Mouse (Mus musculus): Measurements from ENCODE around the gene Pfn1. TPM values are rescaled to one million over a fixed set of nuclear protein-coding genes. Genes with fewer than 3 reads are reported as not detected.
A peak's percentile ranks its signal among the peaks of the same experiment; 100 is the strongest.

Gene Pfn1
- polyA plus RNA-seq, 1 experiment from 2014 or later, result 2,344 TPM

- Histone ChIP-seq H3K9me3 (ENCODE audit: control insufficient read depth, low read length) (no peaks in the 10 kb centered on the region), H3K4me3 (ENCODE audit: low read depth, low read length) (peak overlapping the region; percentile 77), H3K4me2 (ENCODE audit: low read length) (peak overlapping the region; percentile 99), H3K36me3 (ENCODE audit: control insufficient read depth, insufficient read depth, low read length) (peaks cover 73% of the 10 kb centered on the region), H3K4me1 (replicated peaks; ENCODE audit: control insufficient read depth, insufficient read depth, low read length) (peaks cover 51% of the 10 kb centered on the region), H3K27ac (ENCODE audit: low read depth) (peak overlapping the region; percentile 96; the same call in 1 of the 2 replicates), H3K9ac (ENCODE audit: low read length) (peak overlapping the region; percentile 72), H3K27me3 (replicated peaks; ENCODE audit: control insufficient read depth, insufficient read depth, low read length) (no peaks in the 10 kb centered on the region)
- no peak for ATAC-seq (replicated peaks; ENCODE audit: low FRiP score, low TSS enrichment, low read depth)
- WGBS, result 72% methylated on average over 4 of the region's 4 CpGs
- DNase-seq (ENCODE audit: low spot score), result no peak
Observed at GRCm38 (mm10) chr11:70648512-70648911, 5.9 kb downstream of the Pfn1 start.

- Histone ChIP-seq H3K36me3 (ENCODE audit: control insufficient read depth, insufficient read depth, low read length) (peaks cover 71% of the 10 kb centered on the region), H3K4me2 (ENCODE audit: low read length) (peak overlapping the region; percentile 99), H3K27ac (ENCODE audit: low read depth) (peak overlapping the region; percentile 96), H3K4me3 (ENCODE audit: low read depth, low read length) (peak overlapping the region; percentile 77), H3K27me3 (replicated peaks; ENCODE audit: control insufficient read depth, insufficient read depth, low read length) (no peaks in the 10 kb centered on the region), H3K4me1 (replicated peaks; ENCODE audit: control insufficient read depth, insufficient read depth, low read length) (peaks cover 51% of the 10 kb centered on the region), H3K9me3 (ENCODE audit: control insufficient read depth, low read length) (no peaks in the 10 kb centered on the region), H3K9ac (ENCODE audit: low read length) (peak overlapping the region; percentile 72)
- DNase-seq (ENCODE audit: low spot score), result peak; percentile 72
- peak; percentile 25 for ATAC-seq (replicated peaks; ENCODE audit: low FRiP score, low TSS enrichment, low read depth)
- 4% methylated on average over 28 of the region's 28 CpGs for WGBS
Observed at GRCm38 (mm10) chr11:70647716-70648420, 6.6 kb downstream of the Pfn1 start.

- H3K36me3 ChIP-seq (ENCODE audit: control insufficient read depth, insufficient read depth, low read length), result peaks cover 62% of the 10 kb centered on the region
Observed at GRCm38 (mm10) chr11:70646691-70647650, 7.5 kb downstream of the Pfn1 start, which contains the start of the genes Rnf167 and Slc25a11. Gene Rnf167, plus strand, starts transcription at chr11:70647235. Gene Slc25a11, minus strand, starts transcription at chr11:70647479.

GRCm38 (mm10) chr11:70646259-70646555 is 8.2 kb downstream of the Pfn1 start:
- peaks cover 36% of the 10 kb centered on the region for H3K4me1 ChIP-seq (replicated peaks; ENCODE audit: control insufficient read depth, insufficient read depth, low read length)
- H3K9ac ChIP-seq (ENCODE audit: low read length), result peak overlapping the region; percentile 82
- peak overlapping the region; percentile 77 for H3K4me3 ChIP-seq (ENCODE audit: low read depth, low read length)
- no peaks in the 10 kb centered on the region for H3K27me3 ChIP-seq (replicated peaks; ENCODE audit: control insufficient read depth, insufficient read depth, low read length)
- DNase-seq (ENCODE audit: low spot score) (no peak), ATAC-seq (replicated peaks; ENCODE audit: low FRiP score, low TSS enrichment, low read depth) (no peak)
- H3K36me3 ChIP-seq (ENCODE audit: control insufficient read depth, insufficient read depth, low read length), result peaks cover 54% of the 10 kb centered on the region
- peak overlapping the region; percentile 74 for H3K27ac ChIP-seq (ENCODE audit: low read depth)
- no peaks in the 10 kb centered on the region for H3K9me3 ChIP-seq (ENCODE audit: control insufficient read depth, low read length)
- peak overlapping the region; percentile 96 for H3K4me2 ChIP-seq (ENCODE audit: low read length)
- WGBS, result 31% methylated on average over 3 of the region's 3 CpGs

More at GRCm38 (mm10) chr11:70646691-70647650, 7.5 kb downstream of the Pfn1 start, which contains the start of the genes Rnf167 and Slc25a11:
- ATAC-seq (replicated peaks; ENCODE audit: low FRiP score, low TSS enrichment, low read depth), result peak; percentile 82
- Histone ChIP-seq H3K9me3 (ENCODE audit: control insufficient read depth, low read length) (no peaks in the 10 kb centered on the region), H3K4me1 (replicated peaks; ENCODE audit: control insufficient read depth, insufficient read depth, low read length) (peaks cover 43% of the 10 kb centered on the region), H3K27me3 (replicated peaks; ENCODE audit: control insufficient read depth, insufficient read depth, low read length) (no peaks in the 10 kb centered on the region), H3K27ac (ENCODE audit: low read depth) (peak within 1 kb of the TSS; percentile 96), H3K9ac (ENCODE audit: low read length) (peak within 1 kb of the TSS; percentile 82), H3K4me2 (ENCODE audit: low read length) (peak within 1 kb of the TSS; percentile 99), H3K4me3 (ENCODE audit: low read depth, low read length) (peak within 1 kb of the TSS; percentile 77)
- WGBS, result under 1% methylated on average over 63 of the region's 63 CpGs
- peak; percentile 97 for DNase-seq (ENCODE audit: low spot score)

- Histone ChIP-seq H3K4me3 (ENCODE audit: low read depth, low read length) (peak overlapping the region; percentile 77), H3K9ac (ENCODE audit: low read length) (peak overlapping the region; percentile 82), H3K36me3 (ENCODE audit: control insufficient read depth, insufficient read depth, low read length) (peaks cover 49% of the 10 kb centered on the region), H3K27me3 (replicated peaks; ENCODE audit: control insufficient read depth, insufficient read depth, low read length) (no peaks in the 10 kb centered on the region), H3K4me2 (ENCODE audit: low read length) (peak overlapping the region; percentile 96), H3K4me1 (replicated peaks; ENCODE audit: control insufficient read depth, insufficient read depth, low read length) (peaks cover 30% of the 10 kb centered on the region), H3K9me3 (ENCODE audit: control insufficient read depth, low read length) (no peaks in the 10 kb centered on the region), H3K27ac (ENCODE audit: low read depth) (peak overlapping the region; percentile 74; the same call in 1 of the 2 replicates)
- 90% methylated on average over 12 of the region's 12 CpGs for WGBS
- no peak for ATAC-seq (replicated peaks; ENCODE audit: low FRiP score, low TSS enrichment, low read depth)
- DNase-seq (ENCODE audit: low spot score), result no peak
Observed at GRCm38 (mm10) chr11:70645461-70646258, 8.8 kb downstream of the Pfn1 start.

- no peak for DNase-seq (ENCODE audit: low spot score)
- H3K9me3 ChIP-seq (ENCODE audit: control insufficient read depth, low read length), result no peaks in the 10 kb centered on the region
- H3K4me3 ChIP-seq (ENCODE audit: low read depth, low read length), result no peak overlapping the region
- no peak overlapping the region for H3K4me2 ChIP-seq (ENCODE audit: low read length)
- H3K9ac ChIP-seq (ENCODE audit: low read length), result no peak overlapping the region
- peaks cover 39% of the 10 kb centered on the region for H3K36me3 ChIP-seq (ENCODE audit: control insufficient read depth, insufficient read depth, low read length)
- no peaks in the 10 kb centered on the region for H3K27me3 ChIP-seq (replicated peaks; ENCODE audit: control insufficient read depth, insufficient read depth, low read length)
- no peak for ATAC-seq (replicated peaks; ENCODE audit: low FRiP score, low TSS enrichment, low read depth)
- no peak overlapping the region for H3K27ac ChIP-seq (ENCODE audit: low read depth)
- H3K4me1 ChIP-seq (replicated peaks; ENCODE audit: control insufficient read depth, insufficient read depth, low read length), result peaks cover 27% of the 10 kb centered on the region
- 96% methylated on average over 8 of the region's 8 CpGs for WGBS
Observed at GRCm38 (mm10) chr11:70644564-70645103, 9.8 kb downstream of the Pfn1 start.

GRCm38 (mm10) chr11:70643051-70643450 is 11.4 kb downstream of the Pfn1 start:
- no peak for DNase-seq (ENCODE audit: low spot score)
- Histone ChIP-seq H3K9me3 (ENCODE audit: control insufficient read depth, low read length) (no peaks in the 10 kb centered on the region), H3K4me1 (replicated peaks; ENCODE audit: control insufficient read depth, insufficient read depth, low read length) (peaks cover 12% of the 10 kb centered on the region), H3K27me3 (replicated peaks; ENCODE audit: control insufficient read depth, insufficient read depth, low read length) (no peaks in the 10 kb centered on the region), H3K36me3 (ENCODE audit: control insufficient read depth, insufficient read depth, low read length) (peaks cover 24% of the 10 kb centered on the region), H3K9ac (ENCODE audit: low read length) (no peak overlapping the region), H3K4me3 (ENCODE audit: low read depth, low read length) (no peak overlapping the region), H3K4me2 (ENCODE audit: low read length) (no peak overlapping the region), H3K27ac (ENCODE audit: low read depth) (no peak overlapping the region)
- 89% methylated on average over 6 of the region's 6 CpGs for WGBS
- ATAC-seq (replicated peaks; ENCODE audit: low FRiP score, low TSS enrichment, low read depth), result no peak

GRCm38 (mm10) chr11:70641241-70641640 is 13.2 kb downstream of the Pfn1 start:
- no peak overlapping the region for H3K4me2 ChIP-seq (ENCODE audit: low read length)
- H3K9ac ChIP-seq (ENCODE audit: low read length), result no peak overlapping the region
- H3K27me3 ChIP-seq (replicated peaks; ENCODE audit: control insufficient read depth, insufficient read depth, low read length), result no peaks in the 10 kb centered on the region
- H3K36me3 ChIP-seq (ENCODE audit: control insufficient read depth, insufficient read depth, low read length), result peaks cover 24% of the 10 kb centered on the region
- H3K9me3 ChIP-seq (ENCODE audit: control insufficient read depth, low read length), result no peaks in the 10 kb centered on the region
- 83% methylated on average over 7 of the region's 7 CpGs for WGBS
- H3K4me1 ChIP-seq (replicated peaks; ENCODE audit: control insufficient read depth, insufficient read depth, low read length), result peaks cover 9% of the 10 kb centered on the region
- DNase-seq (ENCODE audit: low spot score) (no peak), ATAC-seq (replicated peaks; ENCODE audit: low FRiP score, low TSS enrichment, low read depth) (no peak)
- H3K27ac ChIP-seq (ENCODE audit: low read depth), result no peak overlapping the region
- H3K4me3 ChIP-seq (ENCODE audit: low read depth, low read length), result no peak overlapping the region

Data from intestine, embryonic 14.5 days (tissue).